Mouse (Mus musculus) stomach, embryonic 15.5 days (tissue): ENCODE results near the gene Rpsa. TPM values are rescaled to one million over a fixed set of nuclear protein-coding genes. Genes with fewer than 3 reads are reported as not detected.
A peak's percentile ranks its signal among the peaks of the same experiment; 100 is the strongest.
"Not testable (repeated sequence)": the region's sequence is repeated elsewhere in the genome, so short reads cannot be mapped to it uniquely, and the experiment has no call there.

ENCODE experiments used
- ATAC-seq: fragments of 200-750 bp; cut with Nextera tagmentation; 2 replicates; pipeline ENCODE4 v1.8.0; 2017; ENCODE audit warnings: low read depth, moderate number of reproducible peaks, moderate TSS enrichment; ENCODE audit not compliant: insufficient read depth, low FRiP score
- H3K27ac ChIP-seq: fragments of 300-500 bp; sonication (generic); 2 replicates; pipeline ENCODE4 v1.5.1; 2015; ENCODE audit warnings: mild to moderate bottlenecking, inconsistent platforms
- H3K27me3 ChIP-seq: fragments of 300-500 bp; sonication (generic); replicated peaks from 2 replicates; pipeline ENCODE4 v1.6.1; 2015; ENCODE audit warnings: inconsistent platforms
- H3K36me3 ChIP-seq: fragments of 300-500 bp; sonication (generic); 2 replicates; pipeline ENCODE4 v1.6.1; 2015; ENCODE audit warnings: inconsistent platforms
- H3K4me1 ChIP-seq: fragments of 300-500 bp; sonication (generic); 2 replicates; pipeline ENCODE4 v1.6.1; 2015; ENCODE audit warnings: inconsistent platforms
- H3K4me2 ChIP-seq: fragments of 300-500 bp; sonication (generic); 2 replicates; pipeline ENCODE4 v1.6.1; 2015; ENCODE audit warnings: mild to moderate bottlenecking, inconsistent platforms
- H3K4me3 ChIP-seq: fragments of 300-500 bp; sonication (generic); replicated peaks from 2 replicates; pipeline ENCODE4 v1.5.1; 2015; ENCODE audit warnings: inconsistent platforms
- H3K9ac ChIP-seq: fragments of 300-500 bp; sonication (generic); 2 replicates; pipeline ENCODE4 v1.6.1; 2015; ENCODE audit warnings: inconsistent platforms
- H3K9me3 ChIP-seq: fragments of 300-500 bp; sonication (generic); 2 replicates; pipeline ENCODE4 v1.6.1; 2016; ENCODE audit warnings: inconsistent platforms
- WGBS: fragments of 180-500 bp; shearing (Covaris S2); methylation state at CpG from one replicate; pipeline ENCODE4 v1.1.7; 2015; 5-methylcytosine and 5-hydroxymethylcytosine counted together
- polyA plus RNA-seq: library from polyadenylated mRNA; unstranded; fragments of >200 nt; fragmentation: Nextera tagmentation; extraction: Ambion mirVana; gene quantifications from 2 replicates; pipeline ENCODE4 v1.2.1, GENCODE M21; 2015

The Rpsa gene
- polyA plus RNA-seq, 1 experiment from 2014 or later = 1,322 TPM

GRCm38 (mm10) chr9:120093701-120094100 is 33.8 kb upstream of the Rpsa start:
- H3K4me1 ChIP-seq = no peaks in the 10 kb centered on the region
- H3K4me3 ChIP-seq = no peak overlapping the region
- no peaks in the 10 kb centered on the region for H3K36me3 ChIP-seq
- no peaks in the 10 kb centered on the region for H3K9me3 ChIP-seq
- H3K9ac ChIP-seq = no peak overlapping the region
- 83% methylated on average over 13 of the region's 13 CpGs for WGBS
- no peak overlapping the region for H3K27ac ChIP-seq
- H3K4me2 ChIP-seq = no peak overlapping the region
- ATAC-seq = no peak
- H3K27me3 ChIP-seq = no peaks in the 10 kb centered on the region

GRCm38 (mm10) chr9:120095886-120096285 is 31.6 kb upstream of the Rpsa start:
- Histone ChIP-seq H3K36me3 (no peaks in the 10 kb centered on the region), H3K9ac (no peak overlapping the region), H3K9me3 (no peaks in the 10 kb centered on the region), H3K4me2 (no peak overlapping the region), H3K27ac (no peak overlapping the region), H3K27me3 (no peaks in the 10 kb centered on the region), H3K4me3 (no peak overlapping the region), H3K4me1 (no peaks in the 10 kb centered on the region)
- ATAC-seq = no peak
- WGBS = 60% methylated on average over 7 of the region's 7 CpGs

GRCm38 (mm10) chr9:120098682-120099081 is 28.8 kb upstream of the Rpsa start:
- Histone ChIP-seq H3K9ac (no peak overlapping the region), H3K4me1 (no peaks in the 10 kb centered on the region), H3K36me3 (no peaks in the 10 kb centered on the region), H3K27ac (no peak overlapping the region), H3K4me3 (no peak overlapping the region), H3K4me2 (no peak overlapping the region), H3K9me3 (no peaks in the 10 kb centered on the region), H3K27me3 (no peaks in the 10 kb centered on the region)
- no peak; the same call in 1 of the 2 replicates for ATAC-seq
- WGBS = 24% methylated on average over 7 of the region's 7 CpGs

- H3K4me1 ChIP-seq = no peaks in the 10 kb centered on the region
- no peaks in the 10 kb centered on the region for H3K9me3 ChIP-seq
- no peak overlapping the region for H3K4me3 ChIP-seq
- no peaks in the 10 kb centered on the region for H3K36me3 ChIP-seq
- H3K27me3 ChIP-seq = no peaks in the 10 kb centered on the region
- no peak overlapping the region for H3K27ac ChIP-seq
- WGBS = 86% methylated on average over 8 of the region's 8 CpGs
- no peak for ATAC-seq
- no peak overlapping the region for H3K4me2 ChIP-seq
- H3K9ac ChIP-seq = no peak overlapping the region
These were observed 28.2 kb upstream of the Rpsa start for GRCm38 (mm10) chr9:120099304-120099703.

- H3K4me1 ChIP-seq = no peaks in the 10 kb centered on the region
- H3K9me3 ChIP-seq = no peaks in the 10 kb centered on the region
- H3K4me2 ChIP-seq = no peak overlapping the region
- H3K36me3 ChIP-seq = no peaks in the 10 kb centered on the region
- no peak for ATAC-seq
- no peak overlapping the region for H3K4me3 ChIP-seq
- no peaks in the 10 kb centered on the region for H3K27me3 ChIP-seq
- H3K27ac ChIP-seq = no peak overlapping the region
- no peak overlapping the region for H3K9ac ChIP-seq
- 85% methylated on average over 2 of the region's 2 CpGs for WGBS
These were observed 26.3 kb upstream of the Rpsa start for GRCm38 (mm10) chr9:120101165-120101564.

GRCm38 (mm10) chr9:120108953-120109352 is 18.5 kb upstream of the Rpsa start:
- not testable (repeated sequence) for H3K4me1 ChIP-seq, H3K27me3 ChIP-seq, H3K9me3 ChIP-seq, ATAC-seq, H3K4me2 ChIP-seq, H3K27ac ChIP-seq, H3K4me3 ChIP-seq, H3K9ac ChIP-seq, H3K36me3 ChIP-seq
- 91% methylated on average over 12 of the region's 12 CpGs for WGBS

- H3K4me2 ChIP-seq = peak within 1 kb of the TSS; percentile 89
- peak within 1 kb of the TSS; percentile 92 for H3K4me3 ChIP-seq
- ATAC-seq = peak; percentile 92
- peak within 1 kb of the TSS; percentile 74 for H3K9ac ChIP-seq
- peak within 1 kb of the TSS; percentile 98 for H3K27ac ChIP-seq
- under 1% methylated on average over 62 of the region's 62 CpGs for WGBS
- no peaks in the 10 kb centered on the region for H3K9me3 ChIP-seq
- H3K4me1 ChIP-seq = peaks cover 6% of the 10 kb centered on the region
- no peaks in the 10 kb centered on the region for H3K36me3 ChIP-seq
- no peaks in the 10 kb centered on the region for H3K27me3 ChIP-seq
These were observed 17.1 kb upstream of the Rpsa start, which contains the start of gene Slc25a38 for GRCm38 (mm10) chr9:120110211-120111018. Gene Slc25a38 (plus strand): TSS chr9:120110374.

- H3K27me3 ChIP-seq = no peaks in the 10 kb centered on the region
- H3K4me1 ChIP-seq = peaks cover 9% of the 10 kb centered on the region
- no peak overlapping the region for H3K9ac ChIP-seq
- WGBS = 75% methylated on average over 15 of the region's 15 CpGs
- no peaks in the 10 kb centered on the region for H3K9me3 ChIP-seq
- H3K36me3 ChIP-seq = no peaks in the 10 kb centered on the region
- peak overlapping the region; percentile 98 for H3K27ac ChIP-seq
- peak overlapping the region; percentile 89 for H3K4me2 ChIP-seq
- no peak for ATAC-seq
- H3K4me3 ChIP-seq = peak overlapping the region; percentile 92
These were observed 16.1 kb upstream of the Rpsa start for GRCm38 (mm10) chr9:120111156-120111945.

GRCm38 (mm10) chr9:120112472-120112871 is 15.0 kb upstream of the Rpsa start:
- no peak overlapping the region for H3K9ac ChIP-seq
- peak; percentile 5; the same call in 1 of the 2 replicates for ATAC-seq
- H3K4me1 ChIP-seq = peaks cover 9% of the 10 kb centered on the region
- H3K27me3 ChIP-seq = no peaks in the 10 kb centered on the region
- H3K9me3 ChIP-seq = no peaks in the 10 kb centered on the region
- no peak overlapping the region for H3K4me2 ChIP-seq
- H3K36me3 ChIP-seq = 0 out of 2 replicates have a peak, but pooled peaks cover 3% of the 10 kb centered on the region
- 83% methylated on average over 6 of the region's 6 CpGs for WGBS
- no peak overlapping the region for H3K27ac ChIP-seq
- H3K4me3 ChIP-seq = no peak overlapping the region

GRCm38 (mm10) chr9:120113456-120113855 is 14.0 kb upstream of the Rpsa start:
- Histone ChIP-seq H3K4me1 (peaks cover 9% of the 10 kb centered on the region), H3K9ac (no peak overlapping the region), H3K27ac (no peak overlapping the region), H3K4me3 (no peak overlapping the region), H3K4me2 (no peak overlapping the region), H3K9me3 (no peaks in the 10 kb centered on the region), H3K36me3 (peaks cover 12% of the 10 kb centered on the region; the same call in 1 of the 2 replicates), H3K27me3 (no peaks in the 10 kb centered on the region)
- ATAC-seq = no peak
- 87% methylated on average over 7 of the region's 7 CpGs for WGBS

- WGBS = 84% methylated on average over 16 of the region's 17 CpGs
- Histone ChIP-seq H3K4me1 (peaks cover 9% of the 10 kb centered on the region), H3K9ac (no peak overlapping the region)
These were observed 13.3 kb upstream of the Rpsa start for GRCm38 (mm10) chr9:120114051-120114788.

More at GRCm38 (mm10) chr9:120114051-120114788, 13.3 kb upstream of the Rpsa start:
- no peak overlapping the region for H3K27ac ChIP-seq
- no peak overlapping the region for H3K4me3 ChIP-seq
- H3K9me3 ChIP-seq = no peaks in the 10 kb centered on the region
- H3K27me3 ChIP-seq = no peaks in the 10 kb centered on the region
- peaks cover 16% of the 10 kb centered on the region; the same call in 1 of the 2 replicates for H3K36me3 ChIP-seq
- no peak overlapping the region for H3K4me2 ChIP-seq
- no peak for ATAC-seq
